Mouse (Mus musculus) brain, adult 10 weeks (tissue): Measurements from ENCODE around the gene Rbm11. TPM values are rescaled to one million over a fixed set of nuclear protein-coding genes. Genes with fewer than 3 reads are reported as not detected.

Experiments
- polyA plus RNA-seq: library from polyadenylated mRNA; stranded (reverse); fragments of 350-450 nt; fragmentation: Illumina TruSeq; extraction: RNeasy Lipid Tissue Mini Kit (QIAGEN cat#74804); gene quantifications from one replicate; pipeline ENCODE4 v1.2.3, GENCODE M21; 2015; ENCODE audit warnings: low read depth, low replicate concordance

The Rbm11 gene
- 9.4 TPM for polyA plus RNA-seq

DNA sequence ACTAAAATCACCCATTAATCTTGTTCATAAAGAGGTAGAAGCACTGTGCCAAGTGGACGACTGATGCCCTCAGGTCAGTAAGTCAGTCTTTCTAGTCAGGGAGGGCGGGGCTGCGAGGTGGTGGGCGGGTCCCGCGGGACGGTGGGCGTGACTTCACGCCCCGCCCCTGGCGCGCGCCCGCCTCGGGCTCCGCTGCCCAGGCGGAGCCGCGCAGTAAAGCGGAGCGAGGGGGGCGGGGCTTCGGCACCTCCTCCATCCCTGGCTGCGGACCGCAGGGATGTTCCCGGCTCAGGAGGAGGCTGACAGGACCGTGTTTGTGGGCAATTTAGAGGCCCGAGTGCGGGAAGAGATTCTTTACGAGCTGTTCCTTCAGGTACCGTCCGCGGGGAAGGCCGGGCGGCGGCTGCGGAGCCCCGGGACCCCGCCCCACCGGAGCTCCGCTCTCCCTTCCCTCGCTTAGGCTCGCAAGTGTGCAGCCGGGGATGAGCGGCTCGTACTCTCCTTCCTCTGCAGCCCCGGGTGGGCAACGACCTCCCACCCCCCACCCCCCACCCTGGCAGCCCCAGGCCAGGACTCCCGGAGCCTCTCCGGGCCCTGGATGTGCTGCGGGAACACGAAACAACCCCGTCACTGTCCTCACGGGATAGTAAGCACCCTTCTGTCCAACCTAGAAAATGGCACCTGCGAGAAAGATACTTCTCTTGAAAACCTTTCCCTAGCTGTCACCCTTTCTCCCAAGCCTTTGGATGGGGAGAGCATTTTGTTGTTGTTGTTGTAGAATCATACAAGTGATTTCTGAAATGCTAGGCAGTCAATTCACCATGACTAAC is at the start of gene Rbm11:
Gene Rbm11 (plus strand): TSS at position 174 of the 830 bp plus-strand sequence.

DNA sequence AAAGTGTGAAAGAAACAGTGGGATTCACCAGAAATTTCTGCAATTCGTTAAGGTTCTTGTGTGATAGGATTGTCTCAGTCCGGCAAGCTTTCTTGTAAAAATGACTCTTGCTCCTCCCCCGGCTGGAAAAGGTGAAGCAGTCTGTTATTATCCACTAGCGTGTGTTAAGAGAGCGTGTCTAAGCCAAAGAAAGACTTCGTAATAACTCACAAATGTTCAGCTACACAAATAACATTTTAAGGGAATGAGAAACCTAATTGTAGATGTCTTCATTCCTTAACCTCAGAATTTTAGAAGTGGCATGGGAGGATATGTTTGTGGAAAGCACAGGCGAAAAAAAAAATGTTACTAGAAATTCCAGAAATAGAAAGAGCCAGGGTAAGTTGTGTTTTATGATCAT is 6.7 kb upstream of the Rbm11 start, which contains the start of gene Lipi:
Gene Lipi (minus strand): TSS at position 101 of the 400 bp plus-strand sequence.

Other genes starting within 250 kb of the Rbm11 start
- not detected for gene Lipi, start 6.8 kb upstream of the Rbm11 start, polyA plus RNA-seq
- 41.1 TPM for gene Hspa13, start 174.3 kb downstream of the Rbm11 start, polyA plus RNA-seq